Mouse (Mus musculus): ENCODE results near the gene Brap.

DNA sequence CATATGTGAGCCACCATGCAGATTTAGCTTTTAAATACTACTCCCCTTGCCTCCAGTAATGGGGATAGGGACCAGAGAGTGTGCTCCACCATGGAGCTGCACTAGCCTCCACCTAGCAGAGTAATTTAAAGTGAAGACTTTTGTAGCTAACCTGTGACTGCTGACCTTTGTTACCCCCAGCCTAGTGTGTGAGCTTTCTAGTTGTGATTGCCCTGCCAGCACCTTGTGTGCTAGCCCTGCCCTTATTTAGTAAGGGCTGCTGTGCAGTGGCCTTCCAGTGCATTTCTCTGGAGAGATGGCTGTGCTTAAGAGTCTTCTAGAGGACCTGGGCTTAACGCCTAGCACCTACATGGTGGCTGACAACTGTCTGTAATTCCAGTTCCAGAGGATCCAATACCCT, 64.3 kb downstream of the Brap start:
- TF ChIP-seq CTCF (IDR thresholded peaks at IDR 0.05; ENCODE audit: low read depth, low read length) (no peak), POLR2A (IDR thresholded peaks at IDR 0.05; ENCODE audit: borderline replicate concordance, low read depth, low read length) (no peak)
